Mouse (Mus musculus) ovary, postnatal 36 days (tissue): ENCODE data around the gene Pde10a.

Experiments used
- DNase-seq: peaks from one replicate; pipeline ENCODE4 v3.0.0; 2022; ENCODE audit warnings: low spot score, mixed read lengths

The Pde10a gene

GRCm38 (mm10) chr17:8525225-8525721 is at the start of gene Pde10a:
Pde10a (plus strand) TSS chr17:8525372.
- peak; percentile 20 for DNase-seq

DNA sequence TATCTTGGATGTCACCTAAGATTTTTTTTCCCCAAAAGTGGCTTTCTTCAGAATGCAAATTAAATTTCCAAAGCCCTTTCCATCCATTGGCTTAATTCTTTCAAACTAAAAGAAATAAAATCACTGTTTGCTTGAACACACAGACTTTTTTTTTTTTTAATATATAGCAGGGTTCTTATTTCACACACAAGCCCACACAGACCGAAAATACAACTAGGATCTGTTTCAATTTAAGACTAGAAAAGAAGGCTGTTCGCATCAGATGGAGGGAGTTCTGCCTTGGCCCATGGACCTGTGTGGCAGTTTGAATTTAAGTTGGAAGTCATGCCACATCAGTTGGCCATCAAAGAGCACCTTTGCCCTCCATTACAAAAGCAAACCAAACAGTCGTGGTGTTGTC is 46.6 kb upstream of the Pde10a start:
- DNase-seq, result no peak

DNA sequence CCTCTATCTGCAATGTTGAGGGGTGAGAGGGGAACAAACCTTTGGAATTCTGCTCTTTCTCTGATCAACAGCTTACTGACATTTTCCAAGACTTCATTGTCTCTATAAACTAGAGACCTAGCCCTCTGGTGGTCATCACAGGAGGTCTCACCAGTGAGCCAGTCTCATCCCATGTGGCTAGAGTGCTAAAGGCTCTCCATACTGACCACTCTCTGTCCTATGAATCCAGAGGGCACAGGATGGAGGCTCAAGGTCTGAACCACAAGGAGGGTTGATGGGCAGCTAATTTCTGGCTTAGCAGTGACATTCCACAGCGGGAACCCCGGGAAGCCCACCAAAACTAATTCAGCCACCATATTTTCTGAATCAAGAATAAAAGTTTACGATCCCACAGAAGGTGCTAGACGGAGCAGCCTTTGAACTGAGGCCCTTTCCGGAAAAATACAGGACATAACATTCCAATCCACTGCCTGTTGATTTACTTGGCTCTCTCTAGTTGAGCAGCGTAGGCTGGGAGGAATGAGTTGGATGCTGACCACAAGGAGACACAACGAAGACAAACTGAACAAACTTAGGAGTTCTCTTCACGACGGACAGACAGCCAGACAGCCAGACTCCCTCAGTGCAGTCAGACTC is 45.6 kb upstream of the Pde10a start:
- DNase-seq, result no peak

DNA sequence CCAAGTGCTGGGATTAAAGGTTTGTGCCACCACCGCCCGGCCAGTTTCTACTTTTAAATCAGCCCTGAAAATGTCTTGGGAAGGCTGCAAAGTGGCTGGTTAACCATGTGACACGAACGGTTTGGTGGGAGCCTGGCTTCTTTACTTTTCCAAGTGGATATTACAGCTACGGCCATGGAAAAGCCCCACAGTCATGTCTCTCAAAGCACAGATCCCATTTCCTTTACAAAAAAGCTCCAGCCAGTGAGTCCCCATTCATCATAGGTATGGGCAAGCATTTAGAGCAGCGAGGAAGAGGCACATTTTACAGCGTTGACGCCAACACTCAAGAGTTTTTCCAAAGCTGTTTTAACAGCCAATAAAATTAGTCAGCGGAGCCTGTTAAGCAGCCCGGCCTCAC is 43.4 kb upstream of the Pde10a start:
- no peak for DNase-seq

DNA sequence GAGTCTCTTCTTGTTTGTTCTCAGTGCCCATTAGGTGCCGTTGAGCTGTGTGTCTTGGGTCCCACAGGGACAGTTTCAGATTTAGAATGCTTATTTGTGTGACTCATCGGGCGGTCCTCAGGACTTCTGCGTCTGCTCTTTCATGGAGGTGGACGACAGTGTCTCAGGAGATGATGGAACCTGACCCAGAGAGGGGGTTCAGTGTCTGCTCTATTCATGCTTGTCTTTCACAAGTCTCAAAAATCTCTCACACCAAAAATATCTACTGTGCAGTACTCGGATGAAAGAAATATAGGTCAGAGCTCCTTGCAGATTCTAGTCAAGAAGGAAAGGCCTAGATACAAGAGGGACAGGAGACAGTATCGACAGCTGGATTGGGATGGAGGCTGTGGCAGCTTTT is 42.3 kb upstream of the Pde10a start:
- no peak for DNase-seq

GRCm38 (mm10) chr17:8484246-8484645 is 40.9 kb upstream of the Pde10a start:
- DNase-seq, result no peak

- DNase-seq, result no peak
Measured at GRCm38 (mm10) chr17:8485146-8485545, 40.0 kb upstream of the Pde10a start.

GRCm38 (mm10) chr17:8487824-8488223 is 37.3 kb upstream of the Pde10a start:
- DNase-seq, result peak; percentile 41

GRCm38 (mm10) chr17:8490971-8491370 is 34.2 kb upstream of the Pde10a start:
- DNase-seq, result no peak

DNA sequence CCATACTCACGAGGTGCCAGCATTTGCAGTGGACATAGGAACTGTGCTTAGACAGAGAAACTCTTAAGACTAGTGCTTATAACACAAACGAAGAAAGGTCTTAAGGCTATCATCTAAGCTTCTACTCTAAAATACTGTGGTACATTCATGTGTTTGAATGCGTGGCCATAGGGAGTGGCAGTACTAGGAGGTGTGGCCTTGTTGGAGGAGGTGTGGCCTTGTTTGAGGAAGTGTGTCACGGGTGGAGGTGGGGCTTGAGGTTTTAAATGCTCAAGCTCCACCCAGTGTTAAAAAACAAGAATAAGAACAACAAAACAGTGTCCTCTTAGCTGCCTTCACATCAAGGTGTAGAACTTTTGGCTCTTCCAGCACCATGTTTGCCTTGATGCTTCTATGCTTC is 31.7 kb upstream of the Pde10a start:
- DNase-seq, result no peak

DNA sequence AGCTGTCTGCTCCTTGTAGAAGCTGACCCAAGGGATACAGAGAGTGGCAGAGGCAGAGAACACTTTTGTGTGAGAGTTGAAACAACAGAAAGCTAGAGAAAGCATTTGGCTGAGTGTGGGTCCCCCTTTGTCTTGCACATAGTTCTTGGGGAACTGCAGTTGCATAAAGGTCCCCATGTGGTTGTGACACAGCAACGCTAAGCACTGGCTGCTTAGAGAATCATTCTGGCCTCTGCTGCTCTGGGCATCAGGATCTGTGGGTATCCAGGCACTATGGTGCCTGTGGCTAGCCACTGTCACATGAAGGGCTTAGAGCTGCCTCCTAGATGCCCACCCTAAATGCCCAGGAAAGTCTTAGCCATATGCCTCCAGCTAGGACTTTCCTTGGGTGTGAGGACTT is 27.0 kb upstream of the Pde10a start:
- no peak for DNase-seq

GRCm38 (mm10) chr17:8498655-8499054 is 26.5 kb upstream of the Pde10a start:
- DNase-seq, result no peak

GRCm38 (mm10) chr17:8499564-8500117 is 25.5 kb upstream of the Pde10a start:
- no peak for DNase-seq

DNA sequence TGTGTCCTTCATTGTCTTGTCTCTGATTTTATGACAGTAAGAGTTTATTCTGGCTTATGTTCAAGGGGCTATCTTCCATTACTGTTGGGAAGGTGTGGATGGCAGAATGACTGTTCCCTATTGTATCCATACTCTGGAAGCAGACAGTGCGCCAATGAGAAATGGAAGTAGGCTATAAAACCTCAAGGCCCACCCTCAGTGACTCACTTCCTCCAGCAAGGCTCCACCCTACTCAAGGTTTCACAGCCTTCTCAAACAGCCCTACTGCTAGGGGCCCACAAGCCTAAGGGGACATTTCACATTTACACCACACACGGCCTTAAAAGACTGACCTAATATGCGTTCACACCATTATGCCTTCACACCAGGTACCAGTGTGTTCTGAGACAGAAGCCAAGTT is 20.8 kb upstream of the Pde10a start:
- DNase-seq, result no peak

GRCm38 (mm10) chr17:8505669-8506426 is 19.3 kb upstream of the Pde10a start:
- DNase-seq, result peak; percentile 85

DNA sequence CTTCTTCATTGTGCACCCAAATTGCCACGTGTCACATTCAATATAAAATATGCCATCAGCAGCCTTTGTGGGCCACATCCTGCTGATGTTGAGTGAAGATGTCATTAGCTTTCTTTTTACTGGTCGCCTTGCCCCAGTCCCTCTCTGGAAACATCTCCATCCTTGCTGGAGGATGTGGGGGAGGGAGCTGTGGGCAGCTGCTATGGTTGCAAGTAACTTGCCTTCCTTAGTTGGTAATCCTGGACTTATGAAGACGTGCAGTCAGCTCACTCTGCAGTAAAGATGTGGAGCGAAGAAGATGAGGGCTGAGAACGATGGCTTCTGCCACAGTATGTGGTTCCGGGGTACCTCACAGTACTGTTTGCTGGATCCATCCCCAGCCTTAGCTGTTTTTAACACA is 18.4 kb upstream of the Pde10a start:
- no peak for DNase-seq

- DNase-seq, result no peak
Measured at GRCm38 (mm10) chr17:8507654-8508053, 17.5 kb upstream of the Pde10a start.

GRCm38 (mm10) chr17:8508305-8509141 is 16.6 kb upstream of the Pde10a start:
- peak; percentile 67 for DNase-seq

- DNase-seq, result no peak
Measured at GRCm38 (mm10) chr17:8516006-8516405, 9.2 kb upstream of the Pde10a start.

GRCm38 (mm10) chr17:8523986-8524385 is 1.2 kb upstream of the Pde10a start:
- DNase-seq, result no peak

- DNase-seq, result peak; percentile 78
Measured at GRCm38 (mm10) chr17:8524387-8525165, 596 bp upstream of the Pde10a start.
